Mouse (Mus musculus) embryonic stem cell, embryonic (primary cell): ENCODE measurements around the gene Fam76a.

ENCODE experiments used
- CTCF ChIA-PET, 4 experiments: fragments of 300-600 bp in 2 of 4; fragments of 350-600 bp in 2 of 4; sonication (Branson Sonifier 250); formaldehyde crosslinking; loops; one replicate each; lab custom pipeline; 2022; ENCODE audit warnings: inconsistent platforms in 2 of 4; lab: Charles Lee
- POLR2A ChIA-PET, 4 experiments: fragments of 300-600 bp in 2 of 4; fragments of 350-600 bp in 2 of 4; sonication (Branson Sonifier 250); formaldehyde crosslinking; loops; one replicate each; lab custom pipeline; 2022; ENCODE audit warnings: antibody characterized with exemption in 4 of 4, inconsistent platforms in 1 of 4; lab: Charles Lee

Fam76a gene

GRCm38 (mm10) chr4:132954530-132955394 lies 32.4 kb upstream of the Fam76a start:
- POLR2A ChIA-PET = interaction anchor here (0.5 to 2.4 kb wide), 19 partner anchors 8 to 401 kb away, joined by 3 to 16 read pairs (median 4); partner anchors contain the start of gene Ppp1r8 (in 1 of the 4)
- CTCF ChIA-PET = interaction anchor here (0.6 to 1.7 kb wide), 6 partner anchors 9 to 519 kb away, joined by 3 to 9 read pairs (median 6); no protein-coding TSS in a partner anchor

GRCm38 (mm10) chr4:132950999-132951398 lies 28.6 kb upstream of the Fam76a start:
- ChIA-PET POLR2A (interaction anchor here in 2 of 4 experiments (0.7 to 2.6 kb wide), 14 partner anchors 8 to 174 kb away, joined by 3 to 8 read pairs (median 4); no protein-coding TSS in a partner anchor), CTCF (interaction anchor here in 3 of 4 experiments (0.5 to 1.6 kb wide), 8 partner anchors 8 to 282 kb away, joined by 3 to 11 read pairs (median 3); no protein-coding TSS in a partner anchor)

GRCm38 (mm10) chr4:132949882-132950532 lies 27.6 kb upstream of the Fam76a start:
- ChIA-PET POLR2A (interaction anchor here in 2 of 4 experiments (0.7 to 2.6 kb wide), 16 partner anchors 8 to 248 kb away, joined by 3 to 8 read pairs (median 4); partner anchors contain the start of gene Fam76a (in 1 of the 2)), CTCF (interaction anchor here in 3 of 4 experiments (0.6 to 1.6 kb wide), 6 partner anchors 8 to 1125 kb away, joined by 3 to 11 read pairs (median 4); no protein-coding TSS in a partner anchor)

- POLR2A ChIA-PET = interaction anchor here (0.5 to 5.0 kb wide), 76 partner anchors 8 to 723 kb away, joined by 3 to 55 read pairs (median 4); partner anchors contain the start of genes Fgr (in 2 of the 4), Ahdc1 (in 1 of the 4), Fam76a (in 1 of the 4) and Ppp1r8 (in 1 of the 4)
Observed at GRCm38 (mm10) chr4:132946047-132947001, 24.0 kb upstream of the Fam76a start.

GRCm38 (mm10) chr4:132945261-132946046 lies 23.1 kb upstream of the Fam76a start:
- POLR2A ChIA-PET = interaction anchor here (0.5 to 5.0 kb wide), 72 partner anchors 9 to 677 kb away, joined by 3 to 55 read pairs (median 4); partner anchors contain the start of genes Fgr (in 2 of the 4), Ahdc1 (in 1 of the 4), Fam76a (in 1 of the 4) and Ppp1r8 (in 1 of the 4)
- CTCF ChIA-PET = interaction anchor here (0.5 to 6.1 kb wide), 108 partner anchors 9 to 1248 kb away, joined by 3 to 137 read pairs (median 5); partner anchors contain the start of genes Ahdc1 (in 3 of the 4), Fgr (in 2 of the 4), Fam76a (in 1 of the 4) and Map3k6 (in 1 of the 4)

More at GRCm38 (mm10) chr4:132946047-132947001, 24.0 kb upstream of the Fam76a start:
- CTCF ChIA-PET = interaction anchor here (0.5 to 6.1 kb wide), 113 partner anchors 8 to 1247 kb away, joined by 3 to 137 read pairs (median 5); partner anchors contain the start of genes Ahdc1 (in 3 of the 4), Fgr (in 2 of the 4), Ppp1r8 (in 2 of the 4) and Fam76a (in 1 of the 4)

GRCm38 (mm10) chr4:132944776-132945175 lies 22.4 kb upstream of the Fam76a start:
- ChIA-PET CTCF (interaction anchor here in 3 of 4 experiments (0.5 to 6.1 kb wide), 46 partner anchors 10 to 479 kb away, joined by 3 to 137 read pairs (median 7); partner anchors contain the start of genes Ahdc1 (in 1 of the 3), Fam76a (in 1 of the 3), Fgr (in 1 of the 3) and Map3k6 (in 1 of the 3)), POLR2A (interaction anchor here (0.5 to 5.0 kb wide), 34 partner anchors 10 to 318 kb away, joined by 3 to 55 read pairs (median 4); partner anchors contain the start of genes Fgr (in 2 of the 4), Ahdc1 (in 1 of the 4), Fam76a (in 1 of the 4) and Ppp1r8 (in 1 of the 4))

- CTCF ChIA-PET = interaction anchor here in 2 of 4 experiments (0.6 to 6.1 kb wide), 8 partner anchors 17 to 1928 kb away, joined by 3 to 137 read pairs (median 12); partner anchors contain the start of gene Ahdc1 (in 1 of the 2)
Observed at GRCm38 (mm10) chr4:132944106-132944505, 21.7 kb upstream of the Fam76a start.

GRCm38 (mm10) chr4:132943088-132943487 lies 20.7 kb upstream of the Fam76a start:
- CTCF ChIA-PET = interaction anchor here in 2 of 4 experiments (0.6 to 6.1 kb wide), 2 partner anchors 63 to 594 kb away, joined by 7 to 137 read pairs; no protein-coding TSS in a partner anchor
- POLR2A ChIA-PET = interaction anchor here in 1 of 4 experiments (0.7 to 1.3 kb wide), 2 partner anchors 15 to 16 kb away, joined by 3 to 4 read pairs; no protein-coding TSS in a partner anchor

More at GRCm38 (mm10) chr4:132944106-132944505, 21.7 kb upstream of the Fam76a start:
- POLR2A ChIA-PET = interaction anchor here in 2 of 4 experiments (0.9 to 5.0 kb wide), 8 partner anchors 15 to 64 kb away, joined by 3 to 55 read pairs (median 16); no protein-coding TSS in a partner anchor

- POLR2A ChIA-PET = interaction anchor here in 3 of 4 experiments (0.5 to 2.9 kb wide), 32 partner anchors 9 to 544 kb away, joined by 3 to 16 read pairs (median 4); partner anchors contain the start of genes Ppp1r8 (in 3 of the 3), Fam76a (in 2 of the 3), Ahdc1 (in 1 of the 3) and Stx12 (in 1 of the 3)
- CTCF ChIA-PET = interaction anchor here in 3 of 4 experiments (0.6 to 3.5 kb wide), 25 partner anchors 9 to 924 kb away, joined by 3 to 14 read pairs (median 3); no protein-coding TSS in a partner anchor
Observed at GRCm38 (mm10) chr4:132941012-132941729, 18.8 kb upstream of the Fam76a start.

- POLR2A ChIA-PET = interaction anchor here (0.5 to 2.9 kb wide), 16 partner anchors 9 to 430 kb away, joined by 3 to 16 read pairs (median 4); partner anchors contain the start of genes Fam76a (in 2 of the 4) and Stx12 (in 1 of the 4)
- CTCF ChIA-PET = interaction anchor here (0.5 to 3.5 kb wide), 25 partner anchors 9 to 528 kb away, joined by 3 to 12 read pairs (median 3); partner anchors contain the start of genes Fam76a (in 1 of the 4) and Ppp1r8 (in 1 of the 4)
Observed at GRCm38 (mm10) chr4:132939421-132940127, 17.2 kb upstream of the Fam76a start.

- POLR2A ChIA-PET = interaction anchor here in 3 of 4 experiments (0.7 to 2.1 kb wide), 14 partner anchors 8 to 270 kb away, joined by 3 to 7 read pairs (median 4); partner anchors contain the start of gene Fam76a (in 2 of the 3)
Observed at GRCm38 (mm10) chr4:132938181-132938941, 16.0 kb upstream of the Fam76a start.

GRCm38 (mm10) chr4:132934639-132935038 lies 12.3 kb upstream of the Fam76a start:
- ChIA-PET CTCF (interaction anchor here (0.5 to 2.3 kb wide), 9 partner anchors 11 to 405 kb away, joined by 3 to 7 read pairs (median 3); no protein-coding TSS in a partner anchor), POLR2A (interaction anchor here in 3 of 4 experiments (0.7 to 2.3 kb wide), 7 partner anchors 11 to 278 kb away, joined by 3 to 8 read pairs (median 4); partner anchors contain the start of genes Fam76a (in 2 of the 3) and Ppp1r8 (in 1 of the 3))

More at GRCm38 (mm10) chr4:132938181-132938941, 16.0 kb upstream of the Fam76a start:
- CTCF ChIA-PET = interaction anchor here (0.6 to 3.5 kb wide), 12 partner anchors 8 to 303 kb away, joined by 3 to 12 read pairs (median 3); no protein-coding TSS in a partner anchor
